Mouse (Mus musculus) stomach, postnatal 0 days (tissue): ENCODE data around the gene Msmp. TPM values are rescaled to one million over a fixed set of nuclear protein-coding genes. Genes with fewer than 3 reads are reported as not detected.

Source experiments
- ATAC-seq: fragments of 200-750 bp; cut with Nextera tagmentation; 2 replicates; pipeline ENCODE4 v1.8.0; 2017; ENCODE audit not compliant: low FRiP score, low TSS enrichment
- DNase-seq: peaks from one replicate; pipeline ENCODE4 v3.0.0-alpha.2; 2016; ENCODE audit warnings: low spot score
- H3K27ac ChIP-seq: fragments of 300-500 bp; sonication (generic); replicated peaks from 2 replicates; pipeline ENCODE4 v1.5.1; 2014; ENCODE audit warnings: mild to moderate bottlenecking, control low read depth
- H3K27me3 ChIP-seq: fragments of 300-500 bp; sonication (generic); 2 replicates; pipeline ENCODE4 v1.6.1; 2014; ENCODE audit warnings: low read length; ENCODE audit not compliant: control insufficient read depth, insufficient read depth
- H3K36me3 ChIP-seq: fragments of 300-500 bp; sonication (generic); 2 replicates; pipeline ENCODE4 v1.6.1; 2014; ENCODE audit warnings: low read length, mixed read lengths; ENCODE audit not compliant: control insufficient read depth, insufficient read depth
- H3K4me1 ChIP-seq: fragments of 300-500 bp; sonication (generic); replicated peaks from 2 replicates; pipeline ENCODE4 v1.6.1; 2014; ENCODE audit warnings: antibody characterized with exemption; ENCODE audit not compliant: control insufficient read depth, insufficient read depth
- H3K4me2 ChIP-seq: fragments of 300-500 bp; sonication (generic); replicated peaks from 2 replicates; pipeline ENCODE4 v1.6.1; 2014; ENCODE audit warnings: low read depth, mild to moderate bottlenecking, control low read depth, moderate library complexity
- H3K4me3 ChIP-seq: fragments of 300-500 bp; sonication (generic); 2 replicates; pipeline ENCODE4 v1.5.1; 2014; ENCODE audit warnings: low read depth, low read length, control low read depth
- H3K9ac ChIP-seq: fragments of 300-500 bp; sonication (generic); 2 replicates; pipeline ENCODE4 v1.6.1; 2014; ENCODE audit warnings: mild to moderate bottlenecking, low read length, control low read depth, mixed read lengths
- H3K9me3 ChIP-seq: fragments of 300-500 bp; sonication (generic); 2 replicates; pipeline ENCODE4 v1.6.1; 2016; ENCODE audit warnings: low read length; ENCODE audit not compliant: control insufficient read depth
- CTCF ChIP-seq: IDR thresholded peaks from 2 replicates; pipeline ENCODE4 v1.5.1; 2016; ENCODE audit warnings: antibody characterized with exemption, low read depth, mild to moderate bottlenecking, moderate library complexity
- EP300 ChIP-seq: optimal IDR thresholded peaks from 2 replicates; pipeline ENCODE3; 2016; ENCODE audit warnings: antibody characterized with exemption
- WGBS: fragments of 180-500 bp; shearing (Covaris S2); extraction: QIAGEN DNeasy Blood & Tissue Kit; methylation state at CpG from one replicate; pipeline ENCODE4 v1.1.7; 2014; 5-methylcytosine and 5-hydroxymethylcytosine counted together
- polyA plus RNA-seq: library from polyadenylated mRNA; unstranded; fragments of >200 nt; fragmentation: Nextera tagmentation; extraction: Ambion mirVana; gene quantifications from 2 replicates; pipeline ENCODE4 v1.2.1, GENCODE M21; 2015

Msmp gene
- 0.25 and 0.34 TPM in 2 replicates for polyA plus RNA-seq

- H3K27me3 ChIP-seq: no peaks in the 10 kb centered on the region
- H3K9me3 ChIP-seq: no peaks in the 10 kb centered on the region
- DNase-seq: no peak
- 69% methylated on average over 12 of the region's 12 CpGs for WGBS
- no peak within 1 kb of the TSS for H3K9ac ChIP-seq
- TF ChIP-seq EP300: no peak
- no peak for TF ChIP-seq CTCF
- no peak for ATAC-seq
- no peak within 1 kb of the TSS for H3K4me2 ChIP-seq
- H3K36me3 ChIP-seq: peaks cover 21% of the 10 kb centered on the region
- no peak within 1 kb of the TSS for H3K27ac ChIP-seq
- no peak within 1 kb of the TSS for H3K4me3 ChIP-seq
- no peaks in the 10 kb centered on the region for H3K4me1 ChIP-seq
Measured at GRCm38 (mm10) chr4:43584444-43585416, at the start of gene Msmp. Msmp (minus strand) TSS chr4:43584494.

- Histone ChIP-seq H3K27ac (no peak overlapping the region), H3K9me3 (no peaks in the 10 kb centered on the region), H3K4me1 (peaks cover 8% of the 10 kb centered on the region; the same call in 1 of the 2 replicates), H3K4me3 (no peak overlapping the region), H3K4me2 (no peak overlapping the region), H3K36me3 (no peaks in the 10 kb centered on the region), H3K9ac (no peak overlapping the region), H3K27me3 (peaks cover 3% of the 10 kb centered on the region; the same call in 1 of the 2 replicates)
- WGBS: 86% methylated on average over 2 of the region's 2 CpGs
- TF ChIP-seq CTCF: no peak
- no peak for ATAC-seq
- DNase-seq: peak; percentile 5
Measured at GRCm38 (mm10) chr4:43633736-43634135, 49.4 kb upstream of the Msmp start.

GRCm38 (mm10) chr4:43633296-43633695 is 49.0 kb upstream of the Msmp start:
- TF ChIP-seq CTCF (no peak), EP300 (no peak)
- H3K27me3 ChIP-seq: peaks cover 3% of the 10 kb centered on the region; the same call in 1 of the 2 replicates
- no peak overlapping the region for H3K9ac ChIP-seq
- DNase-seq (peak; percentile 12), ATAC-seq (no peak)
- no peak overlapping the region for H3K4me3 ChIP-seq
- 0 out of 2 replicates have a peak overlapping the region, but pooled peaks have one; percentile 20 for H3K4me2 ChIP-seq
- peaks cover 8% of the 10 kb centered on the region; the same call in 1 of the 2 replicates for H3K4me1 ChIP-seq
- no peak overlapping the region for H3K27ac ChIP-seq
- WGBS: 82% methylated on average over 8 of the region's 8 CpGs
- no peaks in the 10 kb centered on the region for H3K9me3 ChIP-seq
- no peaks in the 10 kb centered on the region for H3K36me3 ChIP-seq

GRCm38 (mm10) chr4:43631956-43632920 is 47.9 kb upstream of the Msmp start:
- peak overlapping the region; percentile 92 for H3K27ac ChIP-seq
- ATAC-seq (no peak), DNase-seq (peak; percentile 17)

More at GRCm38 (mm10) chr4:43631956-43632920, 47.9 kb upstream of the Msmp start:
- H3K36me3 ChIP-seq: no peaks in the 10 kb centered on the region
- no peaks in the 10 kb centered on the region for H3K9me3 ChIP-seq
- H3K4me3 ChIP-seq: peak overlapping the region; percentile 65
- peak overlapping the region; percentile 79 for H3K4me2 ChIP-seq
- peaks cover 3% of the 10 kb centered on the region; the same call in 1 of the 2 replicates for H3K27me3 ChIP-seq
- 54% methylated on average over 42 of the region's 42 CpGs for WGBS
- peak overlapping the region; percentile 76 for H3K9ac ChIP-seq
- peaks cover 8% of the 10 kb centered on the region; the same call in 1 of the 2 replicates for H3K4me1 ChIP-seq
- TF ChIP-seq CTCF: no peak; the same call in 1 of the 2 replicates
- TF ChIP-seq EP300: no peak
